Mouse (Mus musculus): Measurements from ENCODE around the gene Ints5. TPM values are rescaled to one million over a fixed set of nuclear protein-coding genes. Genes with fewer than 3 reads are reported as not detected.

Ints5 gene
- polyA plus RNA-seq, 1 experiment from 2014 or later, result 37.9 TPM

DNA sequence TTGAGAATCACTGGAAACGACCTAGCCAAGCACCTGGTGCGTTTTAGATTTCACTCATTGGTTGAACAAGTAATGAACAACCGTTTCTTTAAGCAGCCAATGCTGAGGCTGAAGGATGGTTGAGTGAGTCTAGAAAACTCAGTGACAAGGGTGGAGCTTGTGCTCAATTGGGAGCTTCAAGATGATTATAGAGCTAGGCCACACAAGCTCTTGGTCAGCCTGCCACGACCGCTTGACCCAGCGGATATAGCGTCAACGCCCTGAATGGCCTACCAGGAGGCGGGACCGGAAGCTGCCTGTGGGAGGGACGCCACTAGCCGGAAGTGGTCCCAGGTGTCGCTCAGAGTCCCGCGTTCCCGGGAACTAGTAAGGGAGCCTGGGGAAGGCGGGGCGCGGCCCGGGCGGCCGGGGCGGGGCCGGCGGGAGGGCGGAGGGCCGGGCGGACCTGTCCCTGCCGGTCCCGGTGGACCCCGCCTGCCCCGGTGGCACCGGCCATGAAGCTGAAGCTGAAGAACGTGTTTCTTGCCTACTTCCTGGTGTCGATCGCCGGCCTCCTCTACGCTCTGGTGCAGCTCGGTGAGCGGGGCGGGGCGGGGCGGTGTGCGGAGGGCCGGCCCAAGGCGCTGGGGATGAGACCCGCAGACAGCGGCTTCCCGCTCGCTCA is 27.4 kb downstream of the Ints5 start, which contains the start of gene B3gat3:
Gene B3gat3, plus strand, starts transcription at position 302 of the 664 bp plus-strand sequence.
- WGBS, result 3% methylated on average over 38 of the region's 50 CpGs
- no peaks in the 10 kb centered on the region for H3K27me3 ChIP-seq
- peaks cover 15% of the 10 kb centered on the region for H3K4me1 ChIP-seq
- peak within 1 kb of the TSS; percentile 80 for H3K4me3 ChIP-seq
- H3K9ac ChIP-seq, result peak within 1 kb of the TSS; percentile 84
- peak; percentile 98 for ATAC-seq
- H3K36me3 ChIP-seq (ENCODE audit: poor library complexity, severe bottlenecking), result peaks cover 21% of the 10 kb centered on the region
- peak within 1 kb of the TSS; percentile 74 for H3K27ac ChIP-seq
- H3K9me3 ChIP-seq (replicated peaks), result no peaks in the 10 kb centered on the region
- H3K4me2 ChIP-seq, result peak within 1 kb of the TSS; percentile 71

DNA sequence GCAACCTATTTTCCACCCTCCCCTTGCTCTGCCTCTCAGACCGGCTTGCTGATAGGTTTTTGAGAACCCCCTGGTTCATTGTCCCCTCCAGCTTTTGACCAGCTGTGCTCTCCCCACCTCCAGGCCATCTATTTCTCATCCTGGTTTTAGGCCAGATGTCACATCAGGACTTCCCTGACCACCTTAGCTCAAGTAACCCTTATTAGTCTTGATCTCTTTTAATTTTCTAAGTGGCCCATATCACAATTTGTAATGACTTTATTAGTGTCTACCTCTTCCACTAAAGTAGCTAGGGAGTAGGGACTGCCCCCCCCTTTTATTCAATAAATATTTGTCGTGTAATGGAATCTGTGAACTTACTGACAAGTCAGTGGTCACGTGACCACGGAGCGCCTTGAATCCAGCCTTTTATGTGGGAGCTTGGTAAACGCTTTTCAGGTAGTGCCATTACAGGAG is 28.1 kb downstream of the Ints5 start:
- H3K4me3 ChIP-seq, result peak overlapping the region; percentile 80
- peak overlapping the region; percentile 74 for H3K27ac ChIP-seq
- WGBS, result 2% methylated on average over 6 of the region's 6 CpGs
- ATAC-seq, result peak; percentile 0; the same call in 1 of the 2 replicates
- peak overlapping the region; percentile 71 for H3K4me2 ChIP-seq
- peaks cover 21% of the 10 kb centered on the region for H3K36me3 ChIP-seq (ENCODE audit: poor library complexity, severe bottlenecking)
- peak overlapping the region; percentile 84 for H3K9ac ChIP-seq
- H3K4me1 ChIP-seq, result peaks cover 15% of the 10 kb centered on the region
- H3K27me3 ChIP-seq, result no peaks in the 10 kb centered on the region
- no peaks in the 10 kb centered on the region for H3K9me3 ChIP-seq (replicated peaks)

- ATAC-seq, result no peak
- Histone ChIP-seq H3K36me3 (ENCODE audit: poor library complexity, severe bottlenecking) (peaks cover 20% of the 10 kb centered on the region), H3K9ac (no peak overlapping the region), H3K9me3 (replicated peaks) (no peaks in the 10 kb centered on the region), H3K27ac (no peak overlapping the region), H3K4me3 (peak overlapping the region; percentile 80; the same call in 1 of the 2 replicates), H3K4me1 (peaks cover 15% of the 10 kb centered on the region), H3K27me3 (no peaks in the 10 kb centered on the region), H3K4me2 (peak overlapping the region; percentile 71)
- 87% methylated on average over 9 of the region's 9 CpGs for WGBS
Observed at GRCm38 (mm10) chr19:8921741-8922140, 28.9 kb downstream of the Ints5 start.

GRCm38 (mm10) chr19:8926766-8927165 is 34.0 kb downstream of the Ints5 start:
- peaks cover 11% of the 10 kb centered on the region for H3K27me3 ChIP-seq
- no peak overlapping the region for H3K4me2 ChIP-seq
- WGBS, result 90% methylated on average over 2 of the region's 2 CpGs
- no peak overlapping the region for H3K9ac ChIP-seq
- peaks cover 35% of the 10 kb centered on the region for H3K36me3 ChIP-seq (ENCODE audit: poor library complexity, severe bottlenecking)
- peaks cover 22% of the 10 kb centered on the region for H3K4me1 ChIP-seq
- no peak overlapping the region for H3K27ac ChIP-seq
- no peak for ATAC-seq
- no peaks in the 10 kb centered on the region for H3K9me3 ChIP-seq (replicated peaks)
- H3K4me3 ChIP-seq, result no peak overlapping the region

DNA sequence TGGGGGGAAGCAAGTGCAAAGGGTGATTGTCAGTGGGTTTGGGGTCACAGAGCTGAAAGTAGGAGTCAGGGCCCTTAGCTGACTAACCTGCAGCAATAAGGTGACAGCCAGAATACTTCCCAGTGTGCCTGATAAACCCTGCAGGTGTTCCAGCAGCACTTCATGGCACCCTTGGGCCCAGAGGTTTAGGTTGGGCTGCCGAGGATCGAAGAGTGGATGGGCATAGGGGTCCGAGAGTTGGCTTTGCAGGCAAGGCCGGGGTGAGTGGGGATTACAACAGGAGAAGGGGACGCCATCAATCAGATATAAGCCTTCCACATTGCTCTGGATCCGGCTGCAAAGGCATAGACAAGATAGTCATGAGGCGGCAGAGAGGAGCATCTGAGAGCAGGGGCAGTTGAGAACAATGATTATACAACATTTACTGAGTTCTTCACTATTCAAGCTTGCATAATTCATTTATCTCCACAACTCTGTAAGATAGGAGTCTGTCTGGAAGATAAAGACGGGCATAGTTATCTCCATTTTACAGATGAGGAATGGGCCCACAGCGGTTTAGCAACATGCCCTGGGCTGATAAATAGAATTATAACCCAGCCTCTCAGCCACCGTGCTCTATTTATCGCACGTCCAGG is 35.2 kb downstream of the Ints5 start:
- 90% methylated on average over 12 of the region's 12 CpGs for WGBS

GRCm38 (mm10) chr19:8928689-8929223 is 36.0 kb downstream of the Ints5 start:
- peak; percentile 44 for ATAC-seq
- WGBS, result 15% methylated on average over 16 of the region's 16 CpGs
- H3K27me3 ChIP-seq, result peaks cover 11% of the 10 kb centered on the region
- peak overlapping the region; percentile 76 for H3K4me2 ChIP-seq
- H3K4me3 ChIP-seq, result peak overlapping the region; percentile 56
- peak overlapping the region; percentile 77 for H3K9ac ChIP-seq
- H3K9me3 ChIP-seq (replicated peaks), result no peaks in the 10 kb centered on the region
- peaks cover 20% of the 10 kb centered on the region for H3K4me1 ChIP-seq
- no peak overlapping the region for H3K27ac ChIP-seq
- H3K36me3 ChIP-seq (ENCODE audit: poor library complexity, severe bottlenecking), result peaks cover 40% of the 10 kb centered on the region

More for the DNA sequence above, 35.2 kb downstream of the Ints5 start:
- H3K9ac ChIP-seq, result no peak overlapping the region
- H3K36me3 ChIP-seq (ENCODE audit: poor library complexity, severe bottlenecking), result peaks cover 35% of the 10 kb centered on the region
- no peak overlapping the region for H3K4me2 ChIP-seq
- peaks cover 20% of the 10 kb centered on the region for H3K4me1 ChIP-seq
- peaks cover 11% of the 10 kb centered on the region for H3K27me3 ChIP-seq
- H3K4me3 ChIP-seq, result no peak overlapping the region
- H3K9me3 ChIP-seq (replicated peaks), result no peaks in the 10 kb centered on the region
- no peak for ATAC-seq
- H3K27ac ChIP-seq, result no peak overlapping the region

DNA sequence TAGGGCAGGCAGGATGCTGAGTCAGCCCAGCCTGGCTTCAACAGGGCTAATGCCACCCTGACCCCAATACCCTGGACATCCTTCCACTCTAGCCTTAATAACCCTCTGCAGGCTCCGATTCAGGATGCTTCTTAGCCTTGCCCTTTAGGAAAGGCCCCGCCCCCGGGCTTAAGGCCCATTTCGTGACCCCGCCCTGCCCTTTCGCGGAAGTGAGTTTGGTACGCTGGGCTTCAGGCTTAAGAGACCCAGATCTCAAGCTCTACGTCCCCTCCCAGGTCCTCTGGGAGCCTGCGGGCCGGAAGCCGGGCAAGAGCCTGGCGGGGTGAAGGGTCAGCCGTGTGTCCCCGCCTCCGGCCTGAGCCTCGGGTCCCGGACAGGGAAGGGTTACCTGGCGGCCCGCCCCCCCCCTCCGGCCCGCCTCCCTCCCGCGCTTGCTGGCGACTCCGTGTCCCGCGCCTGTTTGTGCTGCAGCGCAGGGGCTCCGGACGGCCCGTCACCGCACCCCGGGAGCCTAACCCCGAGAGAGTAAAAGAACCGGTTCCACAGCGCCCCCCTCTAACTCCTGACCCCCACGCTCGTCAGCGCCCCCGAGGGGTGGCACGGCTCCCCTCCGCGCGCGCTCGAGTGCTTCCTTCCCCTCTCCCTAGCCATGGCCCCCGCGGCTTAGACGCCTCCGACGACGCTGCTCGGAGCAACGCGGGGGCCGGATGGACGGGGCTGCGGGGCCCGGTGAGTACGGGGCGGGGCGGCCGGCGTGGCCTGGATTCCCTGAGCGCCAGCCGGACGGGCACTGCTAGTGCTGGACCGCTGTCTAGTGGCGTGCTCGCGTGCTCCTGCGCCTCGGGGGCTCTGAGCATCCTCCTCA is 36.7 kb downstream of the Ints5 start, which contains the start of the genes Rom1 and Eml3:
Gene Rom1, minus strand, starts transcription at position 133 of the 865 bp plus-strand sequence.
Gene Eml3, plus strand, starts transcription at position 329 of the 865 bp plus-strand sequence.
- Histone ChIP-seq H3K27me3 (peaks cover 11% of the 10 kb centered on the region), H3K27ac (no peak within 1 kb of the TSS; the same call in 1 of the 2 replicates), H3K4me3 (peak within 1 kb of the TSS; percentile 56), H3K4me2 (peak within 1 kb of the TSS; percentile 76), H3K9me3 (replicated peaks) (no peaks in the 10 kb centered on the region), H3K36me3 (ENCODE audit: poor library complexity, severe bottlenecking) (peaks cover 44% of the 10 kb centered on the region), H3K9ac (peak within 1 kb of the TSS; percentile 77), H3K4me1 (peaks cover 20% of the 10 kb centered on the region)
- WGBS, result under 1% methylated on average over 68 of the region's 74 CpGs
- ATAC-seq, result peak; percentile 58

- Histone ChIP-seq H3K9me3 (replicated peaks) (no peaks in the 10 kb centered on the region), H3K27ac (no peak overlapping the region), H3K27me3 (peaks cover 11% of the 10 kb centered on the region), H3K4me1 (peaks cover 20% of the 10 kb centered on the region), H3K4me2 (peak overlapping the region; percentile 76), H3K4me3 (peak overlapping the region; percentile 56), H3K9ac (peak overlapping the region; percentile 77), H3K36me3 (ENCODE audit: poor library complexity, severe bottlenecking) (peaks cover 44% of the 10 kb centered on the region)
- 19% methylated on average over 11 of the region's 11 CpGs for WGBS
- peak; percentile 23; the same call in 1 of the 2 replicates for ATAC-seq
Observed at GRCm38 (mm10) chr19:8930117-8930516, 37.3 kb downstream of the Ints5 start.

DNA sequence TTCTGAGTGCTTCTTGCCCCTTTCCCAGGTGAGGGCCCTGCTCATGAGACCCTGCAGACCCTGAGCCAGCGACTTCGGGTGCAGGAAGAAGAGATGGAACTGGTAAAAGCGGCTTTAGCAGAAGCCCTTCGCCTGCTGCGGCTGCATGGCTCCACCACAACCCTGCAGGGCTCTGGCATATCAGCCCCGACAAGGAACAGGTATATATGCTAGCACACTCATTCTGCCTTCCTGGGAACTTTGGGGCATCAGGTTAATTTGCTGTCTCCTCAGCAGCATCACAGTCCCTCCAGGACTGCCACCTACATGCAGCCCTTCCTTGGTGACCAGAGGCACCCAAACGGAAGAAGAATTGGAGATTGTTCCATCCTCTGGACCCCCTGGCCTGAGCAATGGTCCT is 38.0 kb downstream of the Ints5 start:
- WGBS, result 83% methylated on average over 7 of the region's 7 CpGs
- H3K4me3 ChIP-seq, result 0 out of 2 replicates have a peak overlapping the region, but pooled peaks have one; percentile 56
- H3K27me3 ChIP-seq, result peaks cover 11% of the 10 kb centered on the region
- H3K9ac ChIP-seq, result peak overlapping the region; percentile 28; the same call in 1 of the 2 replicates
- H3K36me3 ChIP-seq (ENCODE audit: poor library complexity, severe bottlenecking), result peaks cover 41% of the 10 kb centered on the region
- peak overlapping the region; percentile 76 for H3K4me2 ChIP-seq
- H3K27ac ChIP-seq, result no peak overlapping the region
- H3K9me3 ChIP-seq (replicated peaks), result no peaks in the 10 kb centered on the region
- peaks cover 20% of the 10 kb centered on the region for H3K4me1 ChIP-seq
- no peak for ATAC-seq

DNA sequence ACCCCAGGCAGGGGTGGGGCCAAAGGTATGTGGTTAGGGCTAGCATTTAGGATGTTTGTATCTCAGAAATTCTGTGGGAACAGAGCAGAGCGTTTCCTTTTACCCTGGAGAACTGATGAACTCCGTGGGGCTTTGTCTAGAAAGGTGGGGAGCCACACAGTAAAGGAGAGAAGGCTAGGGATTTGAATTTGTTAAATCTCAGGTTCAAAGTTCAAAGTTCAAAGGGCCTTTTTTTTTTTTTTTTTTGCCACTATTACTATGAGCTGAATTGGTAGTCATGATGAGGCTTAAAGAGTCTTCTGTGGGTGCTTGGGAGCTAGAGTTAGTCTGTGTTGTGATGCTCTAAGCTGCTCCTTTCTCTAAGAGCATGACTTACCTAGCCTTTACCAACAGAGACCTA is 43.9 kb downstream of the Ints5 start:
- Histone ChIP-seq H3K4me2 (no peak overlapping the region), H3K27me3 (no peaks in the 10 kb centered on the region)
- WGBS, result 88% methylated on average over 2 of the region's 2 CpGs

GRCm38 (mm10) chr19:8940526-8941133 is 47.8 kb downstream of the Ints5 start:
- no peak overlapping the region for H3K27ac ChIP-seq

More for the DNA sequence above, 43.9 kb downstream of the Ints5 start:
- Histone ChIP-seq H3K4me1 (peaks cover 7% of the 10 kb centered on the region), H3K36me3 (ENCODE audit: poor library complexity, severe bottlenecking) (peaks cover 22% of the 10 kb centered on the region; the same call in 1 of the 2 replicates), H3K27ac (no peak overlapping the region), H3K9ac (no peak overlapping the region), H3K9me3 (replicated peaks) (no peaks in the 10 kb centered on the region), H3K4me3 (no peak overlapping the region)
- ATAC-seq, result no peak

More at GRCm38 (mm10) chr19:8940526-8941133, 47.8 kb downstream of the Ints5 start:
- 82% methylated on average over 15 of the region's 15 CpGs for WGBS
- no peaks in the 10 kb centered on the region for H3K9me3 ChIP-seq (replicated peaks)
- H3K4me1 ChIP-seq, result peaks cover 35% of the 10 kb centered on the region
- H3K4me3 ChIP-seq, result peak overlapping the region; percentile 85; the same call in 1 of the 2 replicates
- peak overlapping the region; percentile 72 for H3K4me2 ChIP-seq
- H3K36me3 ChIP-seq (ENCODE audit: poor library complexity, severe bottlenecking), result peaks cover 27% of the 10 kb centered on the region
- ATAC-seq, result no peak; the same call in 1 of the 2 replicates
- H3K27me3 ChIP-seq, result no peaks in the 10 kb centered on the region
- H3K9ac ChIP-seq, result peak overlapping the region; percentile 99; the same call in 1 of the 2 replicates

All from forebrain, embryonic 13.5 days (tissue).